Mouse (Mus musculus): Measurements from ENCODE around the gene Ropn1l.

GRCm38 (mm10) chr15:31468806-31469205 lies 15.3 kb upstream of the Ropn1l start:
- TF ChIP-seq CTCF (IDR thresholded peaks at IDR 0.05; ENCODE audit: extremely low read depth, insufficient read depth, insufficient read length, insufficient replicate concordance) (no peak), POLR2A (IDR thresholded peaks at IDR 0.05; ENCODE audit: low read depth, low read length) (no peak)

All from spleen, adult 2 months (tissue).